Mouse (Mus musculus) midbrain, postnatal 0 days (tissue): ENCODE measurements at regions not wholly inside any gene's neighbourhood (a gene's known extent, or its start where the extent isn't known, plus 50 kb on each side); places are given as distances from the start of the nearest gene placed in this dataset.
"Not testable (repeated sequence)": the region's sequence is repeated elsewhere in the genome, so short reads cannot be mapped to it uniquely, and the experiment has no call there.

Source experiments
- ATAC-seq: fragments of 200-750 bp; cut with Nextera tagmentation; 2 replicates; pipeline ENCODE4 v1.8.0; 2017; ENCODE audit warnings: moderate number of reproducible peaks, mild to moderate bottlenecking, moderate TSS enrichment, moderate library complexity; ENCODE audit not compliant: low FRiP score
- DNase-seq: peaks from one replicate; pipeline ENCODE4 v3.0.0-alpha.2; 2015; ENCODE audit warnings: low spot score
- H3K27ac ChIP-seq: fragments of 300-500 bp; sonication (generic); 2 replicates; pipeline ENCODE4 v1.5.1; 2014; ENCODE audit warnings: low read depth, mild to moderate bottlenecking, low read length, mixed read lengths
- H3K27me3 ChIP-seq: fragments of 300-500 bp; sonication (generic); 2 replicates; pipeline ENCODE4 v1.6.1; 2014; ENCODE audit warnings: low read length, control low read depth, mixed read lengths; ENCODE audit not compliant: insufficient read depth
- H3K36me3 ChIP-seq: fragments of 300-500 bp; sonication (generic); 2 replicates; pipeline ENCODE4 v1.6.1; 2014; ENCODE audit warnings: low read length, control low read depth, mixed read lengths; ENCODE audit not compliant: insufficient read depth
- H3K4me1 ChIP-seq: fragments of 300-500 bp; sonication (generic); 2 replicates; pipeline ENCODE4 v1.6.1; 2014; ENCODE audit warnings: mild to moderate bottlenecking, control low read depth, antibody characterized with exemption, low read length, mixed read lengths; ENCODE audit not compliant: insufficient read depth
- H3K4me2 ChIP-seq: fragments of 300-500 bp; sonication (generic); 2 replicates; pipeline ENCODE4 v1.6.1; 2014; ENCODE audit warnings: low read depth, mild to moderate bottlenecking, low read length, mixed read lengths; ENCODE audit not compliant: poor library complexity, severe bottlenecking
- H3K4me3 ChIP-seq: fragments of 300-500 bp; sonication (generic); 2 replicates; pipeline ENCODE4 v1.5.1; 2014; ENCODE audit warnings: low read depth, mild to moderate bottlenecking, low read length, moderate library complexity
- H3K9ac ChIP-seq: fragments of 300-500 bp; sonication (generic); replicated peaks from 2 replicates; pipeline ENCODE4 v1.6.1; 2014; ENCODE audit warnings: mild to moderate bottlenecking, low read length, moderate library complexity, mixed read lengths; ENCODE audit not compliant: poor library complexity, severe bottlenecking
- H3K9me3 ChIP-seq: fragments of 300-500 bp; sonication (generic); 2 replicates; pipeline ENCODE4 v1.6.1; 2016; ENCODE audit warnings: low read length, control low read depth
- CTCF ChIP-seq: IDR thresholded peaks from 2 replicates; pipeline ENCODE4 v1.5.1; 2016; ENCODE audit warnings: antibody characterized with exemption, mild to moderate bottlenecking
- WGBS: fragments of 180-500 bp; shearing (Covaris S2); extraction: QIAGEN DNeasy Blood & Tissue Kit; methylation state at CpG from one replicate; pipeline ENCODE4 v1.1.7; 2014; 5-methylcytosine and 5-hydroxymethylcytosine counted together

- DNase-seq = no peak
- Histone ChIP-seq H3K36me3 (no peaks in the 10 kb centered on the region), H3K27me3 (no peaks in the 10 kb centered on the region), H3K4me2 (no peak overlapping the region), H3K9ac (no peak overlapping the region), H3K9me3 (no peaks in the 10 kb centered on the region), H3K4me3 (no peak overlapping the region), H3K4me1 (no peaks in the 10 kb centered on the region), H3K27ac (no peak overlapping the region)
- ATAC-seq = no peak
- TF ChIP-seq CTCF = no peak
- 81% methylated on average over 2 of the region's 2 CpGs for WGBS
Measured at GRCm38 (mm10) chrX:153887285-153887684, 55.3 kb downstream of the Spin2c start.

- no peak for TF ChIP-seq CTCF
- H3K4me2 ChIP-seq = no peak overlapping the region
- no peak for DNase-seq
- no peak overlapping the region for H3K9ac ChIP-seq
- no peak for ATAC-seq
- H3K4me3 ChIP-seq = no peak overlapping the region
- no peaks in the 10 kb centered on the region for H3K9me3 ChIP-seq
- no peak overlapping the region for H3K27ac ChIP-seq
- no peaks in the 10 kb centered on the region for H3K36me3 ChIP-seq
- WGBS = 79% methylated on average over 3 of the region's 3 CpGs
- no peaks in the 10 kb centered on the region for H3K27me3 ChIP-seq
- H3K4me1 ChIP-seq = no peaks in the 10 kb centered on the region
Measured at GRCm38 (mm10) chrX:153927996-153928395, 84.4 kb downstream of the Samt1 start.

GRCm38 (mm10) chrX:153932586-153932985 lies 79.9 kb downstream of the Samt1 start:
- no peak overlapping the region for H3K9ac ChIP-seq
- no peaks in the 10 kb centered on the region for H3K36me3 ChIP-seq
- no peaks in the 10 kb centered on the region for H3K9me3 ChIP-seq
- no peak overlapping the region for H3K4me3 ChIP-seq
- no peaks in the 10 kb centered on the region for H3K4me1 ChIP-seq
- no peak overlapping the region for H3K27ac ChIP-seq
- no peak for ATAC-seq
- H3K27me3 ChIP-seq = no peaks in the 10 kb centered on the region
- TF ChIP-seq CTCF = peak; percentile 39
- DNase-seq = no peak
- 71% methylated on average over 2 of the region's 2 CpGs for WGBS
- no peak overlapping the region for H3K4me2 ChIP-seq

- H3K9ac ChIP-seq = no peak overlapping the region
- H3K4me1 ChIP-seq = no peaks in the 10 kb centered on the region
- no peaks in the 10 kb centered on the region for H3K27me3 ChIP-seq
- WGBS = 84% methylated on average over 3 of the region's 3 CpGs
- H3K27ac ChIP-seq = no peak overlapping the region
- no peak for TF ChIP-seq CTCF
- no peak overlapping the region for H3K4me3 ChIP-seq
- no peak for DNase-seq
- no peak for ATAC-seq
- no peak overlapping the region for H3K4me2 ChIP-seq
- no peaks in the 10 kb centered on the region for H3K9me3 ChIP-seq
- H3K36me3 ChIP-seq = no peaks in the 10 kb centered on the region
Measured at GRCm38 (mm10) chrX:153936111-153936510, 76.3 kb downstream of the Samt1 start.

GRCm38 (mm10) chrX:153937346-153937745 lies 75.1 kb downstream of the Samt1 start:
- ATAC-seq (no peak), DNase-seq (no peak)
- Histone ChIP-seq H3K36me3 (no peaks in the 10 kb centered on the region), H3K9ac (no peak overlapping the region), H3K4me3 (no peak overlapping the region), H3K4me1 (no peaks in the 10 kb centered on the region), H3K9me3 (no peaks in the 10 kb centered on the region), H3K27me3 (no peaks in the 10 kb centered on the region), H3K4me2 (no peak overlapping the region), H3K27ac (no peak overlapping the region)
- no peak for TF ChIP-seq CTCF

GRCm38 (mm10) chrX:153940089-153940488 lies 72.4 kb downstream of the Samt1 start:
- Histone ChIP-seq H3K4me2 (no peak overlapping the region), H3K27ac (no peak overlapping the region), H3K27me3 (no peaks in the 10 kb centered on the region), H3K9ac (no peak overlapping the region), H3K36me3 (no peaks in the 10 kb centered on the region), H3K4me1 (no peaks in the 10 kb centered on the region), H3K9me3 (no peaks in the 10 kb centered on the region), H3K4me3 (no peak overlapping the region)
- no peak for ATAC-seq
- no peak for TF ChIP-seq CTCF
- DNase-seq = no peak
- 92% methylated on average over 7 of the region's 7 CpGs for WGBS

GRCm38 (mm10) chrX:153941130-153941529 lies 71.3 kb downstream of the Samt1 start:
- not testable (repeated sequence) for H3K36me3 ChIP-seq, H3K27ac ChIP-seq, H3K4me1 ChIP-seq, H3K27me3 ChIP-seq, H3K9me3 ChIP-seq, DNase-seq, H3K9ac ChIP-seq, ATAC-seq, H3K4me3 ChIP-seq, H3K4me2 ChIP-seq
- WGBS = 86% methylated on average over 3 of the region's 3 CpGs
